Mouse (Mus musculus) hindbrain, postnatal 0 days (tissue): ENCODE measurements at regions not wholly inside any gene's neighbourhood (a gene's known extent, or its start where the extent isn't known, plus 50 kb on each side); places are given as distances from the start of the nearest gene placed in this dataset.

Experiments
- ATAC-seq: fragments of 200-750 bp; cut with Nextera tagmentation; 2 replicates; pipeline ENCODE4 v1.8.0; 2017; ENCODE audit warnings: mild to moderate bottlenecking, moderate TSS enrichment, moderate library complexity
- DNase-seq: peaks from one replicate; pipeline ENCODE4 v3.0.0-alpha.2; 2015; ENCODE audit warnings: low spot score
- H3K27ac ChIP-seq: fragments of 300-500 bp; sonication (generic); 2 replicates; pipeline ENCODE4 v1.5.1; 2014; ENCODE audit warnings: mild to moderate bottlenecking
- H3K27me3 ChIP-seq: fragments of 300-500 bp; sonication (generic); 2 replicates; pipeline ENCODE4 v1.6.1; 2014; ENCODE audit warnings: low read length, mixed read lengths; ENCODE audit not compliant: insufficient read depth
- H3K36me3 ChIP-seq: fragments of 300-500 bp; sonication (generic); 2 replicates; pipeline ENCODE4 v1.6.1; 2014; ENCODE audit warnings: low read length, mixed read lengths; ENCODE audit not compliant: insufficient read depth
- H3K4me1 ChIP-seq: fragments of 300-500 bp; sonication (generic); 2 replicates; pipeline ENCODE4 v1.6.1; 2014; ENCODE audit warnings: antibody characterized with exemption, low read length, mixed read lengths; ENCODE audit not compliant: insufficient read depth
- H3K4me2 ChIP-seq: fragments of 300-500 bp; sonication (generic); 2 replicates; pipeline ENCODE4 v1.6.1; 2014; ENCODE audit warnings: low read depth, mild to moderate bottlenecking, low read length, moderate library complexity, mixed read lengths
- H3K4me3 ChIP-seq: fragments of 300-500 bp; sonication (generic); 2 replicates; pipeline ENCODE4 v1.5.1; 2014; ENCODE audit warnings: low read length
- H3K9ac ChIP-seq: fragments of 300-500 bp; sonication (generic); replicated peaks from 2 replicates; pipeline ENCODE4 v1.6.1; 2014; ENCODE audit warnings: mild to moderate bottlenecking, low read length, moderate library complexity, mixed read lengths
- H3K9me3 ChIP-seq: fragments of 300-500 bp; sonication (generic); 2 replicates; pipeline ENCODE4 v1.6.1; 2016; ENCODE audit warnings: low read length, mixed read lengths
- CTCF ChIP-seq: IDR thresholded peaks from 2 replicates; pipeline ENCODE4 v1.5.1; 2016; ENCODE audit warnings: antibody characterized with exemption, control low read depth, low read depth
- WGBS: fragments of 180-500 bp; shearing (Covaris S2); extraction: QIAGEN DNeasy Blood & Tissue Kit; methylation state at CpG from one replicate; pipeline ENCODE4 v1.1.7; 2014; 5-methylcytosine and 5-hydroxymethylcytosine counted together

DNA sequence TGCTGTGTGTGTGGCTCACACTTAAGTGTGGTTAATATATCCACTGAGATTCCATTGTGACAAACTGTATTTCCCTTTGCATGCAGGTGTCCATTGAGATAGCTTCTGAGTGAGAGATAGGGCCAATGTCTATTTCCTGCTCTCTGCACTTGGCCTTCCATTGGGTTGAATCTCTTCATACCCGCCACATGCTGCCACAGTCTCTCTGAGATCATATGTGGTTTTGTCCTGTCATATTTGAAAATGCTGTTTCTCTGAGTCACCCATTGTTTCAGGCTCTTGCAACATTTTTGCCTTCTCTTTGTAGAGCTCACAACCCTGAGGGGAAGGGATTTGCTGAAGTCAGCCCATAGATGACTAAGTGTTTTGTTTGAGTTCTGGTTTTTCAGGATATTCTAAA, 2081.3 kb downstream of the Olfm4 start:
- no peaks in the 10 kb centered on the region for H3K36me3 ChIP-seq
- 87% methylated on average over 1 of the region's 1 CpGs for WGBS
- ATAC-seq (no peak), DNase-seq (no peak)
- H3K27ac ChIP-seq = no peak overlapping the region
- H3K4me1 ChIP-seq = no peaks in the 10 kb centered on the region
- H3K9ac ChIP-seq = no peak overlapping the region
- TF ChIP-seq CTCF = no peak
- H3K27me3 ChIP-seq = no peaks in the 10 kb centered on the region
- no peak overlapping the region for H3K4me3 ChIP-seq
- no peak overlapping the region for H3K4me2 ChIP-seq
- no peaks in the 10 kb centered on the region for H3K9me3 ChIP-seq

DNA sequence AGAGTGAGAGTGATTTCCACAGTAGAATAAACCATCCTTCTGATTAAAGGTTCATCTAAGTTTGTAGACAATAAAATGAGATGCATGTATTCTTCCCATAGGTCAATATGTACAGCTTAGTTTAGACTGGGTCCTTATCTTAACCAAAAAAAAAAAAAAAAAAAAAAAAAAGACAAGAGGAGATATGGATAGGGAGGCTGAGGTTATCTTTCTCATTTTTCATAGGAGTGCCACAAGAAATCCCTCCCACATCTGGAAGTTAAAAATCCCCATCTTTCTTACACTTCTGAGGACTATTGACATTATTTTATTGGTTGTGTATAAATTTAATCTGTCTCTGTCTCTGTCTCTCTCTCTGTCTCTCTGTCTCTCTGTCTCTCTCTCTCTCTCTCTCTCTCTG, 2117.8 kb downstream of the Olfm4 start:
- Histone ChIP-seq H3K9me3 (no peaks in the 10 kb centered on the region), H3K27ac (no peak overlapping the region), H3K27me3 (no peaks in the 10 kb centered on the region), H3K4me1 (no peaks in the 10 kb centered on the region), H3K4me3 (no peak overlapping the region), H3K9ac (no peak overlapping the region), H3K36me3 (no peaks in the 10 kb centered on the region), H3K4me2 (no peak overlapping the region)
- no peak for TF ChIP-seq CTCF
- no peak for ATAC-seq
- DNase-seq = no peak

GRCm38 (mm10) chr14:82112851-82113250, 2129.0 kb downstream of the Olfm4 start:
- H3K9me3 ChIP-seq = no peaks in the 10 kb centered on the region
- no peak overlapping the region for H3K9ac ChIP-seq
- ATAC-seq (no peak), DNase-seq (no peak)
- no peak for TF ChIP-seq CTCF
- no peak overlapping the region for H3K27ac ChIP-seq
- H3K4me3 ChIP-seq = no peak overlapping the region
- no peak overlapping the region for H3K4me2 ChIP-seq
- no peaks in the 10 kb centered on the region for H3K4me1 ChIP-seq
- H3K27me3 ChIP-seq = no peaks in the 10 kb centered on the region
- no peaks in the 10 kb centered on the region for H3K36me3 ChIP-seq

DNA sequence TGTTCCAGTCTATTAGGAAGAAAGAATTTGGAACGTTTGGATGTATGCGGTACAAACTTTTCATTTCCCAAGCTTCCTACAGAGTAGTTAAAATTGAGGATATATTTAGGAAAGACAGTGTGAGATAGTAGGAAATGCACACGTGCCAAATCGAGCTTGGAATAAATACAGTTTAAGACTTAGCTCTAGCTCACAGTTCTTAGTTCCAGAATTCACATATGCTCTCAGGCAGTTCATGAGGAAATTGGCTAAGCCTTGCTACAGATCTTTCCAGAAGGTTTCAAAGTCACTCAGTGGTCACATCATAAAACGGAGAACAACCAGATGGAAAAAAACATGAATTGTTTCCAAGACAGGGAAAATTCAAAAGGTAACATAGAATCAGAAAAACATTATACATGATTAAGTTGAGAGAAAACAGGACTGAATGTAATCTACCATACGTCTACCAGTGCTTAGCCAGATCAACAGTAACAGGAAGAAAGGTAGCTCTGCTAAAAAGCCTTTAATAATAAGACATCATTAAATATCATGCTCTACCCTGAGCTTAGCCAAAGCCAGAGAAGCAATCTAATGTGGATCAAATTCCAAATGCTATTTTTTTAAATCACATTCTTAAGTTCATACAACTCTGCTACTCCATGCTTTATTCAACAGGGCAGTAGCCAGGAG, 2165.1 kb downstream of the Olfm4 start:
- Histone ChIP-seq H3K27ac (no peak overlapping the region), H3K4me3 (no peak overlapping the region), H3K4me2 (no peak overlapping the region), H3K36me3 (no peaks in the 10 kb centered on the region), H3K27me3 (no peaks in the 10 kb centered on the region), H3K9ac (no peak overlapping the region), H3K9me3 (no peaks in the 10 kb centered on the region), H3K4me1 (no peaks in the 10 kb centered on the region)
- ATAC-seq (no peak), DNase-seq (peak; percentile 5)
- 84% methylated on average over 6 of the region's 6 CpGs for WGBS
- no peak for TF ChIP-seq CTCF

- 78% methylated on average over 1 of the region's 1 CpGs for WGBS
- DNase-seq (no peak), ATAC-seq (no peak)
- H3K4me1 ChIP-seq = no peaks in the 10 kb centered on the region
- no peak for TF ChIP-seq CTCF
- H3K4me3 ChIP-seq = no peak overlapping the region
- H3K36me3 ChIP-seq = no peaks in the 10 kb centered on the region
- no peak overlapping the region for H3K27ac ChIP-seq
- no peak overlapping the region for H3K9ac ChIP-seq
- no peaks in the 10 kb centered on the region for H3K27me3 ChIP-seq
- H3K9me3 ChIP-seq = no peaks in the 10 kb centered on the region
- H3K4me2 ChIP-seq = no peak overlapping the region
Observed at GRCm38 (mm10) chr14:82185334-82185733, 2201.5 kb downstream of the Olfm4 start.

GRCm38 (mm10) chr14:82210402-82210801, 2226.5 kb downstream of the Olfm4 start:
- DNase-seq (peak; percentile 77), ATAC-seq (peak; percentile 79)
- no peaks in the 10 kb centered on the region for H3K9me3 ChIP-seq
- no peak overlapping the region for H3K9ac ChIP-seq
- no peak overlapping the region for H3K4me3 ChIP-seq
- H3K4me2 ChIP-seq = no peak overlapping the region
- no peak overlapping the region for H3K27ac ChIP-seq
- no peaks in the 10 kb centered on the region for H3K27me3 ChIP-seq
- WGBS = 44% methylated on average over 5 of the region's 5 CpGs
- no peaks in the 10 kb centered on the region for H3K36me3 ChIP-seq
- TF ChIP-seq CTCF = no peak
- no peaks in the 10 kb centered on the region for H3K4me1 ChIP-seq

DNA sequence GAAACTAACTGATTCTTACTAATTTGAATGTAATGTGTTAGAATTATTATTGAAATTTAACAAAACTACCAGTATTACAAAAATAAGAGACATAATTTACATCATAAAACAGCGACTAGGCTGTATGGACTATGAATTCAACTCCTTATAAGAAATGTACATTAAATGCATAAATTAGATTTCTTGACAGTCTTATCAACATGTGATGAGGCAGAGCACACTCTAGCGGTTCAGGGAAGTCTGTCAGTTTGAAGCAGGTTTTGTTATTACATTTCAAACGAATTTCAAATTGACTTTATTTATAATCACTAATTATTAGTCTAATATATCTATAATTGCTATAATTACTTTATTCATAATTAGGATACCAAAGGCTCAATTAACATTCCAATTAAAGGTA, 2214.8 kb upstream of the Pcdh17 start:
- ATAC-seq (no peak), DNase-seq (no peak)
- H3K4me3 ChIP-seq = no peak overlapping the region
- H3K36me3 ChIP-seq = no peaks in the 10 kb centered on the region
- WGBS = 76% methylated on average over 3 of the region's 3 CpGs
- H3K27ac ChIP-seq = no peak overlapping the region
- H3K9me3 ChIP-seq = no peaks in the 10 kb centered on the region
- H3K27me3 ChIP-seq = no peaks in the 10 kb centered on the region
- H3K9ac ChIP-seq = no peak overlapping the region
- no peak overlapping the region for H3K4me2 ChIP-seq
- TF ChIP-seq CTCF = no peak
- no peaks in the 10 kb centered on the region for H3K4me1 ChIP-seq
